Mouse (Mus musculus) erythroblast, embryonic 14.5 days (primary cell): ENCODE measurements around the gene Rtl10.

Experiments
- GATA1 ChIP-seq: IDR thresholded peaks from 2 replicates; pipeline ENCODE4 v1.6.1; 2012; ENCODE audit warnings: low read length, inconsistent platforms, mixed read lengths
- TAL1 ChIP-seq: IDR thresholded peaks from 3 replicates; pipeline ENCODE4 v1.6.1; 2012; ENCODE audit warnings: low read length, inconsistent platforms, mixed read lengths

DNA sequence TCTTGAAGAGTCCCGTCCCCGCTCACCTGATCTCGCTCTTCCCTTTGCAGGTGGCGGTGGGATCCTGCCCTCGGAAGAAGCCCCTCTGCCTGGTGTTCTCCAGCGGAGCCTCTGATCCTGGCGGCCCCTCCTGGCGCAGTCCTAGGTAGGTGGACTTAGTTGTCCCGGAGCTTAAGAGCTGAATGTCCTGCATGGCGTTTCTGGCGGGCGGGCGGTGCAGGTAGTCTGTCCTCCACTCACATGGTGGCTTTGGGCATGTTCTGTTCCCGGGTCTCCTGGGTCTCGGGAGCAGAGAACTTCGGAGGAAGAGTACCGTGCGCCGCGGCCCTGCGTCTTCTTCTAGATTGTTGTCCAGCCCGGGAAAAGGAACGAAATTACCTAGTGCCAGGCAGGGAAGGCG is 295 bp downstream of the Rtl10 start:
- TF ChIP-seq GATA1 (no peak), TAL1 (no peak)
